Mouse (Mus musculus): ENCODE measurements around the gene Fam43b.
"Not testable (repeated sequence)": the region's sequence is repeated elsewhere in the genome, so short reads cannot be mapped to it uniquely, and the experiment has no call there.

Gene Fam43b

DNA sequence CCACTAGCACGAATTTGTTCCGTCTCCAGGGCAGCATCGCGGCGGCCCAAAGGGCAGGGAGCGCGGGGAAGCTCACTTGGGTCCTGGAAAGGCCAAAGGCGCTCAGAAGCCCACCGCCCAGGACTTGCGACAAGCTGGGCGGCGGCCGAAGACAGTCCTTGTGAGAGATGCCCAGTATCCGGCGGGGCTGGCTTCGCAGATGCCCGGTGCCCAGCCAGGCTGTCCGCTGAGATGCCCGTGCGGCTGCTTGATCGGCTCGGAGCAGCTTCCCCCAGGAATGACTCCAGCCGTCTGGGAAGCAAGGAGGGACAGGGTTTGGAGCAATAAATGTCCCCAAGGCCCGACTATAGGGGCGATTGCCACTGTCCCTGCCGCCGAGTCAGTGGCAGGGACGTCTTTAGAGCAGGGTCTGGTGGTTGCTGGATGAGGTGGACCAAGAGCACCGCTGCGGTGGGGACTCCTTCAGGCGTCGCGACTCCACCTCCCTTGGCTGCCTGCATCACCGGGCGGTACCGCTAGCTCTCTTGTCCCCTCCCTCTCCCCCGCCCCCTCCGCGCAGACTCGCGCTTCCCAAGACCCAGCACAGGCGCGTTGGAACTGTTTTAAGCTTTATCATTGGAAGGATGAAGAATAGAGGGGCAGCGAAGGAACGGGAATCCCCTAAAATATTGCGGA, at the start of gene Fam43b:
TSS of gene Fam43b (minus strand) at position 558 of the 675 bp plus-strand sequence.
- DNase-seq (ENCODE audit: low read depth, low spot score): no peak

DNA sequence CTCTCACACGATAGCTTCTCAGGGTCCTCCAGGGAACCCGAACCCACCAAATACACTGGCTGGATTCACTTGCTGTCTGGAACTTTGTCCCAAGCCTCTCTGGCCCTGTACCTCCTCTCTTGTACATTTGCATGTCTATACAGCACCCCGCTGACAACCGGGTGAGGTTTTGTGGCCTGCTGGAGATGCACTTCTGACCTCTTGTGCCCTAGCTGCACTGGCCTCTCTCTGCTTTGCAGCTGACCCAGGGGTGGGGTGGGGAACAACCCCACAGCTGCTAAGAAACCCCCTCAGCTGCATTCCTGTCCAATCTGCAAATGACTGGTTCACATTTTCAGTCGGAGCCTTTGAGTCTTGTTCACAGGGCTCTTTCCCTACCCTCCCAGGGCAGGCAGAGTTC, 48.6 kb upstream of the Fam43b start:
- no peak for DNase-seq (ENCODE audit: low read depth, low spot score)

DNA sequence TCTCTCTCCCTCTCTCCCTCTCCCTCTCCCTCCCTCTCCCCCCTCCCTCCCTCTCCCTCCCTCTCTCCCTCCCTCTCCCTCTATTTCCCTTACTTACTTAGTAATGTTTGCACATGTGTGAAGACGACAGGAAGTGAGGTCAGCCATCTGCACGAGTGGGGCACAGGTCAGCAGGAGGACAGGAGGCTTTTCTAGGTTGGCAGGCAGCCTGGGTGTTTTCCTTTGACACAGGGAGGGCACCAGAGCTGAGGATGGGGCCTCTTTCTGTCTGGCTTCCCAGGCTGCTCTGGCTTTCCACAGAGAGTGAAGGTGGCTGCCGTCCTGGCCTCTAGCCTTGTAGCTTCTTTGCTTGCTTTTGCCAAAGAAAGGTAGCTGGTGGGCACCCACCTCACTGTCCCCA, 43.7 kb upstream of the Fam43b start:
- DNase-seq (ENCODE audit: low read depth, low spot score): no peak

DNA sequence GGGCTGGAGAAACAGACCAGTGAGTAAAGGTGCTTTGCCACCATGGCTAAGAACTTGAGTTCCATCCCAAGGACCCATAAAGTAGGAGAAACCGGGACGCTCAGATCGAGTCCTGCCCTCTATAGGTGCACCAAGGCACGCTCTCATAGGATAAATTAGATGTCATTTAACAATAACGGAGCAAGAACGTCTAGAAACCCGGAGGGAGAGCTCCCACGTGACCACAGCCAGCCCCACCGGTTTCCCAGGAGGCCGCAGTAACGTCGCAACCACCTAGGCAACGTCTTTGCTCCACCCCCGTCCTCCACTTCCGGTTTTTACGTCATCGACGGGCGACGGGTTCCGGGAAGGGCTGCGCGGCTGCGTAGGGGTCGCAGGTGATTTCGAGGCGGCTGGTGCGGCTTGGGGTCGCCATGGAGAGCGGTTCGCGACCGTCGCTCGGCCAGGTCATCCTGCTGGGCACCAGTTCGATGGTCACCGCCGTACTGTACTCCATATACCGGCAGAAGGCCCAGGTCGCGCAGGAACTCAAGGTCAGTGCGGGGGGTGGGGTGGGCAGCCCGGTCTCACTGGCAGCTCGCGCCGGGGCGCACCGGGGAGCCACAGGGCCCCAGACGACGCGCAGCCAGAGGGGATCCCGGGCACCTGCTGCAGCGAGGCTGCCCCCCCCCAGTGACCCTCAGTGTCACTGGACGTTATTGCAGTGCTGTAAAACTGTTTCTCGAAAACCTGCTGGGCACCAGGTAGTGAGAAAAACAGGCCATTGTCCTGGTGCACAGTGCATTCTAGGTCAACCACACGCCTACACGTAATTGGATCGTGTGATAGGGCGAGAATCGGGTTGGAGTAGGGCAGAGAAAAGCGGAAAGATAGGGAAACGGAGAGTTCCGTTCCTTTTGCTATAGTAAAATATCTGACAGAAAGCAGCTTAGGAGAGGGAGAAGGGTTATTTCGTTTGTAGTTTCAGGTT, 38.3 kb upstream of the Fam43b start, which contains the start of gene Mul1:
TSS of gene Mul1 (plus strand) at position 325 of the 970 bp plus-strand sequence.
- DNase-seq (ENCODE audit: low read depth, low spot score): peak; percentile 94

DNA sequence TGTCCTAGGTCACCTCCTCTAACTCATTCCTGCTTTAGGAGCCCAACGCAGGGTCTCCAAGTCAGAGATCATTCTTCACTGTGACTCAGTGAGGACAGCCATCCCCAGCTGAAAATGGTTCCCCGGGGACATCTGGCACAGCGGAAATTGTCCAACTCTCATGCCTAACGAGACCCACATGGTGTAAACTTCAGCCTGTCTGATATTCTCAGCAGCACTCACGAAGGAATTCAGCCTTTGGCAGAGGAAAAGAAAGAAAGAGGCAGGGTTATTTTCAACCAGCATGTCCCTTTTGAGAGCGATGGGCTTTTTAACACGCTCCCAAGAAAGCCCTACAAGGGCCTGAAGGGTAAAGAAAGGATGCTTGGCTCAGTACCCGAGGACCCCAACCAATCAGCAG, 35.0 kb upstream of the Fam43b start:
- DNase-seq (ENCODE audit: low read depth, low spot score): no peak

DNA sequence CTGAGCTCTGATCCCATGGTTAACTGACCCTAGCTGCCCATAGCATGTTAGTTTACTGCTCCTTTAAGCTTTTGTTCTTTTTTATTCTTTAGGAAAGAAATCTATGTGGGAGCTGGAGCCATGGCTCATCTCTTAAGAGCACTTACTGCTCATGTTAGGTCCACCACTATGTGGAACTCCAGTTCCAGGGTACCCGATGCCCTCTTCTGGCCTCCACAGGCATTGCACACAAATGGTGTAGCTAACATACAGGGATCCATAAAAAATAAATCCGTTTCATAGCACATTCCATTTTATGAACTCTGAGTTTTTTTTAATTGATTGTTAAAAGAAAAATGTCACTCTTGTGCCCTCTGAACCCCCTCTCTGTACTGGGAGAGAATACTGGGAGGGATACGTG, 33.5 kb upstream of the Fam43b start:
- DNase-seq (ENCODE audit: low read depth, low spot score): no peak

DNA sequence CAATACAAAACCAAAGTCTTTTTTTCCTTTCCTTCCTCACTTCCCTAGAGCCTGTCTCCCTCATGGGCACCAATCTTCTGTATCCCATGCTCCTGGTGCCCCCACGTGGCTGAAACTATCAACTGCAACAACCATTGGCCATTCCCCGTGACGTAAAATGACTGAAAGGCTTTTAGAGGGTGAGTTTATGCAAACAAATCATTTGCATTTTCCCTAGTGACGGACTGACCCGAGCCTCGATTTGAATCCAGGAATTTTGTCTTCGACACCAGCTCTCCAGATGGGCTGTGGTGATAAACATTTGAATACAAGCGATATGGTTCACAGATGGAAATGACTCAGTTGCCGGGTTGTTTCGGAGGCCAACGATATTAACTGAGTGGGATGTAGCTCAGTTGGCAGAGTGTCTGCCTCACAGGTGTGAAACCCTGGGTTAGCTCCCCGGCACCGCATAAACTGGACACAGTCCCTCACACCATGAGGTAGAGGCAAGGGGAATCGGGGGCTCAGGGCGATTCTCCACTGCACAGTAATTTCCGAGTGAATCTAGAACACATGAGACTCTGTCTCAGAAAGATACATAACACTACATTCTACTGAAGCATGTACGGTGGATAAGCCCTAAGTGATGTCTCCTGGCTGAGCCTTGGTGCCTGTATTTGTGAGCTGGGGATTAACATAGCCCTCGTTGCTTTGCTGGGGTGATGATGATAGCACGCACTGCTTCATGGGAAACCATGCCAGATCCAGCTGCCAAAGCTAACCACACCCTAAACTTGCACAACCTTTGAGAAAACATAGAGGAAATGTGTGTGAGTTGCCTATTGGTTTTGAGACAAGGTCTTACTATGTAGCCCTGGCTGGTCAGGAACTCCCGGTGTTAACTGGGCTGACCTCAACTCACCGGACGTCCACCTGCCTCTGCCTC, 30.7 kb upstream of the Fam43b start:
- DNase-seq (ENCODE audit: low read depth, low spot score): peak; percentile 67

DNA sequence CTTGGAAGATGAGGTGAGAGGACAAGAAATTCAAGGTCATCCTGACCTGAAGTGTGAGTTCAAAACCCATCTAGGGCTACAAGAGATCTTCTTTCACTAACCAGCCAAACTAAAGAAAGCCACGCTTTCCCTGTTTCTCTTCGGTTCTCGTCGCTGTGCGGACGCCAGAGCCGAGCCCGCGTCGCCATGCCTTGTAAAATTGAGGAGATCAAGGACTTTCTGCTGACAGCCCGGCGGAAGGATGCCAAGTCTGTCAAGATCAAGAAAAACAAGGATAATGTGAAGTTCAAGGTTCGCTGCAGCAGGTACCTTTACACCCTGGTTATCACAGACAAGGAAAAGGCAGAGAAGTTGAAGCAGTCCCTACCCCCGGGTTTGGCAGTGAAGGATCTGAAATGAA, 29.3 kb upstream of the Fam43b start:
- not testable (repeated sequence) for DNase-seq (ENCODE audit: low read depth, low spot score)

DNA sequence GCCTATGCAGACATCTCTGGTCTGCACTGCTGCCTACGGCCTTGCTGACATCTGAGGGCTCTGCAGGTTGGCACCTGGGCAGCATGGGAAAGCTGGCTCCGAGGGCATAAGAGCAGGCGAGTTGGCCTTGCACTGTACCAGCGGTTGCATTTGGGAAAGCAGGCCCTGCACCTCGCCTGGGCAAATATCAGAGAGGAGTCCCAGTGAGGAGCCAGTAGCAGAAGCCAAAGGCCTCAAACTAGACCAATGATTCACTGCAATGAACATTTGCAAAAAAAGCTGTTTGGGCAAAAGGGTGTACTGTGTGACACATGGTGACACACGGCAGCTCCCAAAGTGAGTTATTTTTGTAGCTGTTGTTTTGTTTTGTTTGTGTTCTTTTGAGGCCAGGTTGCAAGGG, 28.7 kb upstream of the Fam43b start:
- DNase-seq (ENCODE audit: low read depth, low spot score): no peak

DNA sequence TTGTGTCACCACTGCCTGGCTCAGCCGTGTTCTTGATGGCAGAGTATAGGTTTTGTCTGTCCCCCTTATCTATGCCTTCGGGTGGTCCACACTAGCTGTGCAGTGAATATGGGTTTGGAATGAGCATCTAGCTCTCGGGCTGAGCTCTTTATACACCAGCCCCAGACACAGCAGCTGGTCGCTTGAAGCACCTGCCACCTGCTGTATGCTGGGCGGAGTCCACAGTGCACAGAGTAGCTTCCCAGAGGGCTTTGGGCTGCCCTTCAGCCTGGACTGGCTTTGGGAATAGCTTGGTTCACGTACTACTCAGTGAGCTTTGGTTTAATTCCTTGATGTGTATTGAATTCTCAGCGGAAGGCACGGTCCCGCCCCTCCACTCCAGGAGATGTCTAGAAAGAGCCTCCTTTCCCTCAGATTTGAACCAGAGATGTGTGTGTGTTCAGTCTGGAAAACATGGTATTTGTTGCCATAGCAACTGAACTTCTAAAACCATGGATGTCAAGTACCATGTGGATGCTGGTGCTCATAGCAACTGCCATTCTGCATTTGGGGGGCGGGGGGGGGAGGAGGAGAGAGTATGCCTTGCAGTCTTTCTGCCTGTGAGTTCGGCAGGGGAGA, 22.1 kb upstream of the Fam43b start:
- DNase-seq (ENCODE audit: low read depth, low spot score): no peak

DNA sequence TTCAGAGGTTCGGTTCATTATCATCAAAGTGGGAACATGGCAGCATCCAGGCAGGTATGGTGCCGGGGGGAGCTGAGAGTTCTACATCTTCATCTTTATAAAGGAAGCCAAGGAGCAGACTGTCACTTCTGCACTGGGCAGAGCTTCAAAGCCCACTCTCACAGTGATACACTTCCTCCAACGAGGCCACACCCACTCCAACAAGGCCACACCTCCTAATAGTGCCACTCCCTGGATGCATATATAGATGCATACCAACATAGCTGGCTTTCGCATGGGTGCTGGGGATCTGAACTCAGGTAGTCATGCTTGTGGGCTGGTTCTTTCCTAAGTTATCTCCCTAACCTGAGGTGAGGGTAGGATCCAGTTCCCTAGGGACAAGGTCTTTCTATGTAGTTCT, 21.6 kb upstream of the Fam43b start:
- DNase-seq (ENCODE audit: low read depth, low spot score): no peak

DNA sequence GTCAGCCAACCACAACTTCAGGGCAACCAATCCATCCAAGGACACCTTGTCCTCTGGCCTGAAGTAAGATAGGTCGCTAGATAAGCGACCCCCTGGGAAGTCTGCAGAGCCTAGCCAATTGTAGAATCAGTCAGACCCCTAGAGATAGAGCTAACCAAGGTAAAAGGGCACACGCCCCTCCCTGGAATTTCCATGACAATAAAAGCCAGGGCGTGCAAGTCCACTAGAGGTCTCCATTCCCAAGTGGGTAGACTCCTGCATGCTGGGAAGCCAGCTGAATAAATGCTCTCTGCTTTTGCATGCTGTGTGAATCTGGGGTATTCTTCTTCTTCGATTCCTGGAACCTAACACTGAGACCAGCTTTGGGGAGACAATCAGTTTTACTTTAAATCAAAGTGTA, 20.1 kb upstream of the Fam43b start:
- DNase-seq (ENCODE audit: low read depth, low spot score): no peak

DNA sequence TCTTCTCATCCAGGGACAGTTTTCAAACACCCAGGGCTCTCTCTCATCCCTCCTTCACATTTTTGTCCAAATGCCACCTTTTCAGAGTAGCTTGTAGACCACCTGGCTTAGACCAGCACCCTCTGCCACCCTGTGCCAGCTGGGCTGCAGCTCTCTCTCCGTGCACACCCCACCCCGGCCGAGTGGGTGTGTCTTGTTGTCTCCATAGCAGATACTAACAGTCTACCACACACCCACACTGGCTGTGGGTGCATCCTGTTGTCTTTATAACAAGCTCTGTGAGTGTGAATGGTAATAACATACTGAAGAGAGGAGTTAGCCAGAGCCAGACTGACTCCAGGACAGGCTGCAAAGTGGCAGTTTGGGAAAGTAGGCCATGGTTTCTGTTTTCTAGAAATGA, 19.7 kb upstream of the Fam43b start:
- no peak for DNase-seq (ENCODE audit: low read depth, low spot score)

DNA sequence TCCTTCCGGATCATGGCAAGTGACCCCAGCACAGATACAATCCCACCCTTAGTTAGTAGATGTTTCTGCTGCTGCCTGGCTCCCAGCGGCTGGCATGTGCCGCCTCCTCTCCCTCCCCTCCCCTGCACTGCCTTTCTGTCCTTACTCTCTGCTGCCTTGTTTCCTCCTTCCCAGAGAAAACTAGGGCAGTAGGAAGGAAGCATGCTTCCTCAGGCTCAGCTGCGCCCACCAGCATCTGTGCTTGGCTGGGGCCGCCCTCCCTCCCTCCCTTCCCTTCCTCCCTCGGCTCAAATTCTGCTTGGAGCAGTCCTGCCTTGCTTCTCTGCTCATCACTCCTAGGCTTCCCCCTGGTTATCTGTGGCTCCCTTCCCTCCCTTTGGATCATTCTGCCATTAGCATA, 18.4 kb upstream of the Fam43b start:
- DNase-seq (ENCODE audit: low read depth, low spot score): no peak

DNA sequence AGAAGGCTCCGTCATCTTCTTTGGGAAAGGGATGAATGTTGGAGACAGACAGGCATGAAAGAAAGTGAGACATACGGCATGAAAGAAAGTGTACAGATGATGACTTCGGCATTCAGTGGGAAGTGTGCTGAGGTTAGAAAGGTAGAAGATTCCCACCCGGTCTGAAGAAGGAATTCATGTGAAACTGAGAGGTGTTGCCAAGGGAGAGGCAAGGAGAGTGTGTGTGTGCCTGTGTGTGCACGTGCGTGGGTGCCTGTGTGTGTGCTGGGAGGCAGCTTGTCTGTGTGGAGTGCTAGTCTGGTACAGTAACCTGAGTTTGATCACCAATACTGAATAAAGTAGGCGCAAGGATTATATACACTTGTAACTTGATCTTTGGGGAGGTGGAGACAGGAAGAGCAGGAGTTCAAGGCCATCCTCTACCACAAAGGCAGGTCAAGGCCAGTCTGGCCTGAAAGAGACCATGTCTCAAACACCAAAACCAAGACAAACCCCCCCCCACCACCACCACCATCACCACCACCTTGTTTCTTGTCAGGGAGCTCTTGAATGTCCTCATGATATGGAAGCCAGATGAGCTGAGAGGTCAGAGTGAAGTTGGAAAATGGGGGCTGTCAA, 15.3 kb upstream of the Fam43b start:
- DNase-seq (ENCODE audit: low read depth, low spot score): no peak

DNA sequence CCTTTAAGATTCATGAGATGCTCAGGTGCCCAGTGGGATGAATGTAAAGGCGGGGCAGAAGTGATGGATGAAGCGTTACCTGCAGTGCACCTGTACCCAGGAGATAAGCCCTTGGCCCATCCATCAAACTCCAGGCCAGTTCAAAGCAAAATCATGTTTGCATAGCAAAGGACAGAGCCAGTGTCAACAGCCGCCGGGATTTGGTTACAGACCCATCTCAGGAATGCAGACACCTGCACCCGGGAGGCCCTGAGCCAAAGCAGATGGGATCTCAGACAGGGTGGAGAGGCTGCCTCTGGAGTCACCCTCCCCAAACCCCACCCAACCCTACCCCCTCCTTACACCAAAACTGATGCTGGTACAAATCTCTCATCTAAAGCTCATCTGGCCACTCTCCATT, 14.7 kb upstream of the Fam43b start:
- no peak for DNase-seq (ENCODE audit: low read depth, low spot score)

DNA sequence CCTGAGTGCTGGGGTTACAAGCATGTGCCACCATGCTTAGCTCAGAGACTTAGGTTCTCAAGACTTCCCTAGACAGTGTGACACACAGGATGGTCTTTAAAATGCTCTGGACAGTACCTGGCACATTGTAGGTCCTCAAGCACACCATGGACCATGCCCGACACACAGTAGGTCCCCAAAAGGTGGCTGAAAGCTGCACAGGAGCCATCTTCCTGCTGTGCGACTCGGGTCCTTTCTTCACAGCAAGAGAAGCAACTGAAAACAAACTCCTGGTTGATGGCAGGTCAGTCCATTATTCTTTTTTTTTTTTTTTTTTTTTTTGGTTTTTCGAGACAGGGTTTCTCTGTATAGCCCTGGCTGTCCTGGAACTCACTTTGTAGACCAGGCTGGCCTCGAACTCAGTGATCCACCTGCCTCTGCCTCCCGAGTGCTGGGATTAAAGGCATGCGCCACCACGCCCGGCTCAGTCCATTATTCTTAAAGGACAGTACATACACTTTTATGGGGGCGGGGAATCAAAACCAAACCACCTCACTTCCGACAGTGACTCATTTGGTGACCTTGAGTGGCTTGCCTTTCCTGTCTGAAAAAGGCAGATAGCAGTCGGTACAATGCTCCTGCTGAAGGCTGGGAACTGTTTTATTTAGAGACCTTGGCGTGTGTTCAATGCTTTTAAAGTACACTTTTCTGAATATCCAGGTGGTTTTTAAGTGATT, 11.3 kb upstream of the Fam43b start:
- DNase-seq (ENCODE audit: low read depth, low spot score): no peak

DNA sequence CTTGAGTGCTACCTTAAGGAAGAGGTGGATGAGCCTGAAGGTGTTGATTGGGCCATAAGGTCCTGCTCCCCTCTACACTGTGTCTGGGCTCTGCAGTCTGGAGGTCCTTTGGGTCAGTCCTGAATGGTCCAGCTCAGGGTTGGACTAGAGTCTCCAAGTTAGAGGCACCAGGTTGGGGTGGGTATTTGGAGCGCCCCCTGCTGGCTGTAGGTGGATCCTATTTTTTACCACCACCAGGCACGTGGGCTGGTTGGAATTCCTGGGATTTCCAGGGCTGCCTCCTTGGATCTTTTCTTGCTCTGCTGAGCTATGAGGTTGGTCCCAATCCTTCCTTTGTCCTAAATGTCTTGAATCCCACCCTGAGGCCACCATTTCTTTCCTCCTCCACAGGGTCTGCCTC, 8.5 kb upstream of the Fam43b start:
- DNase-seq (ENCODE audit: low read depth, low spot score): no peak

DNA sequence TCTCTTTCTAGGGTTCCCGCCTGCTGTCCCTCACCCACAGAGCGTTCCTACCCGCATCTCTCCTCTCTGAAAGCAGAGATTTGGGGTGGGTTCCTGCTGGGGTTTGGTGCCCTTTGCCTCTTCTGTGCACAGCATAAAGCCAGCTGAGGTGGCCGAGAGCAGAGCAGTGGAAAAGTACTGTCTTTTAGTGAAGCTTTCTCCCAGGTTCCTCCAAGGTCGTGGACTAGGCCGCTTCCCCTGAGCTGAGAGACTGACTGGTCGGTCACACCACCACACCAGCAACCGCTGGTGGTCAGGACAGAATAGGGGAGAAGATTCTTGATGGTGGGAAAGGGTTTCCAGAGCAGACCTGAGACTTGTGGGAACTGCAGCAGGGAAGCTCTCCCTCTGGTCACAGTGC, 383 bp upstream of the Fam43b start:
- DNase-seq (ENCODE audit: low read depth, low spot score): no peak
